Mouse (Mus musculus) spleen, postnatal 14 days (tissue): ENCODE data around the gene Alox15.
"Not testable (repeated sequence)": the region's sequence is repeated elsewhere in the genome, so short reads cannot be mapped to it uniquely, and the experiment has no call there.

Experiments used
- DNase-seq, 2 experiments: peaks; one replicate each; pipeline ENCODE4 v3.0.0; 2021 to 2022; ENCODE audit warnings: low spot score in 2 of 2

Gene Alox15

GRCm38 (mm10) chr11:70351868-70352267 is at the start of gene Alox15:
Gene Alox15, minus strand, starts transcription at chr11:70352031.
- no peak for DNase-seq

DNA sequence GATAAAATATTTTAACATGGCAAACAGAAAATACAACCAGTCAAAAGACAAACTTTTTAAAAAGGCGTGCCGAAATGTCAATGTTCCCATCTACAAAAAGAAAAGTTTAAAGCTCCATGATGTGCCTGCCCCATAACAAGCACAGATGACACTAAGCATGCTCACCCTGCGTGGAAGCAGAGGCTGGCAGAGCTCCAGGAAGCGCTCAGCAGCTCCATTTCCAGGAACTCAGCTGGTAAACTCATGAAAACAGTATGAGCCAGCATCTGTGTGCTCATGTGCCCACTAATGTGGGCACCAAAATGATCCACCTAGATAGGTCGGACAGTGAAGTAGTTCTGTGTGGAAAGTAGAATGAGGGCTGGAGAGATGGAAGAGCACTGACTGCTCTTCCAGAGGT is 37.6 kb upstream of the Alox15 start:
- no peak for DNase-seq

- DNase-seq = no peak
These were observed 35.6 kb upstream of the Alox15 start for GRCm38 (mm10) chr11:70387436-70387835.

GRCm38 (mm10) chr11:70384136-70384535 is 32.3 kb upstream of the Alox15 start:
- no peak for DNase-seq

DNA sequence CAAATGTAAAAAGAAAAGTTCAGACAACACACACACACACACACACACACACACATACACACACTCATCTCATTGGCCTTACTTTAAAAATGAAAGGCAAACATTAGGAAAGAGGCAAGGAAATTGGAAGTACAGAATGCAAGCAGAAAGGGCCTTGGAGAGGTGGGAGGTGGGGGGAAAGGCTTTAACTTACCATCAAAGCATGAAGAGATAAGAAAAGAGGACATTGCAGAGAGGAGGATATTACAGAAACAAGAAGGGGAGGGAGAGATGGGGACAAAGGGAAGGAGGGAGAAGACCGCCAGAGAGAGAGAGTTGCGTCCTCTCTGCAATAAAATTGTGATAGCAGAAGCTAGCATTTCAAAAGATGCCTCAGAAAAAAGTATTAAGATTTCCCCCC is 29.5 kb upstream of the Alox15 start:
- no peak for DNase-seq

GRCm38 (mm10) chr11:70380478-70381005 is 28.7 kb upstream of the Alox15 start:
- DNase-seq = no peak

- DNase-seq = no peak
These were observed 24.2 kb upstream of the Alox15 start for GRCm38 (mm10) chr11:70376054-70376453.

DNA sequence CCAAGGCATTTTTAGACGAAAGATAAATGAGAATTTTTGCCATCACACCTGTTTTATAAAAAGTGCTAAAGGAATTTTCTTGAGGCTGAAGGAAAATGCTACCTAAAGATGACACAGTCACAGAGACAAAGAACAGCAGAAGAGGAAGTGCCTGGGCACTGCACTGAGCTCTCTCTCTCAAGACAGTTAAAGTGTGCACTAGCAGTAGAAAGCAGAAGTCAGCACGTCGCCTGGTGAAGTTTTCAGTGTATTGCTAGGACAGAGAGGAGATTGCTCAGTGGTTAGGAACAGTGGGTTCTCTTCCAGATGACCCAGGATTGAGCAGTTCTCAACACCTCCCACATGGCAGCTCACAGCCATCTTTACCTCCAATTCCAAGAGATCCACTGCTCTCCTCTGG is 22.5 kb upstream of the Alox15 start:
- no peak for DNase-seq

- DNase-seq = no peak
These were observed 21.2 kb upstream of the Alox15 start for GRCm38 (mm10) chr11:70372849-70373557.

DNA sequence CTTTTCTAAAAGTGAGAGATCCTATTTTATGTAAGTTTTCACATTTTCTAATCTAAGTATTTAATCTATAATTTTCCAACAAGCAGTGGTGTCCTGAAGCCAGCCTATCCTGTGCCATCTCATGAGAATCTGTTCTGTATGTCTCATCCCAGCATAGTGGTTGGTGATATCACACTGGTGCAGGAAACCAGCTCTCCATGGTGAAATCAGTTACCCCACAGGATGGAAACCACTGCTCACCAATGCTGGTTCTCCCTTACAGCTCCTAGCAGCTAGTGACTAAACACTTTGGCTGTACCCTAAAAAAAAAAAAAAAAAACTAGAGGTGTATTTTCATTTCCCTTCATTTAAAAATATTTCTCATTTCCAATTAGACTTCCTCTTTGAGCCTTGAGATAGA is 20.6 kb upstream of the Alox15 start:
- DNase-seq = no peak

DNA sequence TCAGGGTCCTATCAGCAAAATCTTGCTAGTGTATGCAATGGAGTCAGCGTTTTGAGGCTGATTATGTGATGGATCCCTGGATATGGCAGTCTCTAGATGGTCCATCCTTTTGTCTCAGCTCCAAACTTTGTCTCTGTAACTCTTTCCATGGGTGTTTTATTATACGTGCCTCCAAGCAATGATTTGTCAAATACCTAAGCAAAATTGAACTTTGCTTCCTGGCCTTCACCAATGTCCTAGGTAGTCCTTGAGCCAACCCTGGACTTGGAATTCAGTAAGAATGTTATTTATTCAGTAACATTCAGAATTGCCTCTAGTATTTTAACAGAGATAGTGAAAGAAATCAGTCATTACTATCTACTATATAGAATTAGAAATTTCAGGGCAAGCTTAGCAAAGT is 16.8 kb upstream of the Alox15 start:
- not testable (repeated sequence) for DNase-seq

DNA sequence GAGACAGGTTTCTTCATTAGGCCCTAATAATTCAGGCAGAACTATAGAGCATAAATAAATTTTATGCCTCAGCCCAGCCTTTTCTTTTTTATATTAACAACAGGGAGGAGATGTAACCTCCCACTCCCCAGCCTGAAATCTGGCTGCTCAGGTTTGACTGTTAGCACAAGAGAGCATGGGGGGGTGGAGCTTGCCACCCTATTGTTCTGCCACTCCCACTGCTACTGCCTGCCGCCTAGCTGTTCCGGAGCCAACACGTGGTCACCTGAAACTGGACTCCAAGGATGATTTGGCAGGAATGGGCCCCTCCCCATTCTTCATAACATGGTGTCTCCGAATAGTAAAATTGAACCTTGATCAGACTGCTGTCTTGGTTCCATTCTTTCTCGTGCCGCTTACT is 15.9 kb upstream of the Alox15 start:
- not testable (repeated sequence) for DNase-seq

GRCm38 (mm10) chr11:70348630-70349029 is 3.2 kb downstream of the Alox15 start:
- DNase-seq = no peak

DNA sequence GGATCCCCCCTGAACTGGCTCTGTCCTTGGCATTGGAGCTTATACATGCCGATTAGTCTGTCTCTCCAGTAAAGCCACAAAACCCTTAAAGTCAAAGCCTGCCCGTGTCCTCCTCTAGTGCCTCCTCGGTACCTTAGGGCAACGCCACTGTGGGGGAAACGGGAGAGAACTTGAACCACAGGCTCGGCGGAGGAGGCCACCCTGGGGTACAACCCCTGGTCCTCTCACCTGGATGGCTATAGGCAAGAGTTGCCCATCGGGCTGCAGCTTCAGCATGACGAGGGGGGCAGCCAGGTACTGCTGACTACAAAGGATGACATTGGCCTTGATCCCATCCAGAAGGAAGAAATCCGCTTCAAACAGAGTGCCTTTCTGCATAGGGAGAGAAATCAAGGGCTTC is 4.0 kb downstream of the Alox15 start:
- DNase-seq = no peak

DNA sequence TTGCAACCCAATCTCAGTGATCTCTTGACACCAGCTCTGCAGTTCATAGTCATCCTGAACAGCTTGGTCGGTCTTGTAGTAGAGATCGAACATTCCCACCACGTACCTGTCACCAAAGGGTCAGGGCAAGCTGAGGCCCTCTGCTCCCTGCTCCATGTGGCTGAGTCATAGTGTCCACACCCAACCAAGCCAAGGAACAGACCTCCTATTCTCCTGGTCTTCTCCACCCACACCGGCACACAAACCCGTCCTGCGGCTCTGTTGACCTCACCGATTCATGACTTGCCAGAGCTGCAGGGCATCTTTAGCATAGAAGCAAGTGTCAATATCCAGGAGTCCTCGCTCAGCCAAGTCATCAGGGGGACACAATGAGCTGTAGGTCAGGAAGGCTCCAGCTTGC is 6.3 kb downstream of the Alox15 start:
- DNase-seq = no peak

DNA sequence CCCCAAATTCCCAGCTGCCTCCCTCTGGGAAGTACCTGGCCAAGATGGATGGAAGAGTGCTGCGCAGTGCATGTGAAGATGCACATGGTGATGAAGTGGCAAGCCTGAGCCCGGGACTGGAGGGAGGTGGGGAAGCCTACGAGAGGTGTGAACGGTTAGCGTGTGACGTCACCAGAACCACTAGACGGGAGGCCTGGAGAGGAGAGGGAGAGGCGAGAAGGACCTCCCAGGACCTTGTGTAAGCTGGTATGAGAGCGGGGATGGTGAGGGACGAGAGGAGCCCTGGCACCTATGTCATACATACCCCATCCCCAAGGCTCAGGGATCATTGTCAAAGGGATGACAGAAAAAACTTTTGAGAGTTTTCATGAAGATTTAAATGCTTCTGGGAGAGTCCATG is 6.8 kb downstream of the Alox15 start:
- no peak for DNase-seq

- DNase-seq = no peak
These were observed 12.3 kb downstream of the Alox15 start for GRCm38 (mm10) chr11:70339481-70339880.

GRCm38 (mm10) chr11:70334477-70334876 is 17.4 kb downstream of the Alox15 start:
- peak; percentile 23 to 51 for DNase-seq

DNA sequence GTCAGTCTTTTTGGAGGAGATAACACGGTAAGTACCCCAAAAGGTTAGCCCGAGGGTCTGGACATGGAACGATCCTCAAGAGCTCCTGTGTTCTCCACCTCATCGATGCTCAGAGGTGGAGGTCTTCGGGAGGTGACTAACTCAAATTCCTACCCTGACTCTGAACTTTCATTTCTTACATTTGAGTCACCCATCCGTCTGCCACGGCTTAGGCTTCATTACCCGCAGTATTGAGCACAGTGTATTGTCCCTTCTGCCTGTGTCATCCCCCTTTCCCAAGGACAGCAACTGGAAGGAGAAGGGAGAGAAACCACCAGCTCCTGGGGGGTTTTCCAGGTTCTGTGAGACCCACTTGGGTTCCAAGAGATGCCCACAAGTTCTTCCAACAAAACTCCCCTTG is 27.1 kb downstream of the Alox15 start:
- DNase-seq = no peak

DNA sequence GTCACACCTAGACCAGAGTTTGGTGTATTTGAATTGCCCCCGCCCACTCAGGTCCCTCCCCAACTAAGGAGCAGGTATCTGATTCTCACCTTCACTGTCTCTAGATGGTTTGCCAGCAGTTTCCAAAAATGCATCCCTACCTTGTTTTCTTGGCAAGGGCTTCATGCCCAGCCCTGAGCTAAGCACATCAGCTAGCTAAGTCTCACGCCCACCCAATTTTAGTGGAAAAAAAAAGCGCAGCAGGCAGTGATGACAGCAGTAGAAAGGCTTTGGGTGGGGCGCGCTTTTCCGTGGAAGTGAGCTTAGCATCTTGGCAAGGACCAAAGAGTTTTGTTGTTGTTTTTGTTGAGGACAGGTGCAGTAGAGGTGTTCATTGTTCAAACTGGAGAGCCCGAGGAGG is 29.3 kb downstream of the Alox15 start, which contains the start of gene Alox12e:
Gene Alox12e, minus strand, starts transcription at position 101 of the 400 bp plus-strand sequence.
- no peak for DNase-seq

DNA sequence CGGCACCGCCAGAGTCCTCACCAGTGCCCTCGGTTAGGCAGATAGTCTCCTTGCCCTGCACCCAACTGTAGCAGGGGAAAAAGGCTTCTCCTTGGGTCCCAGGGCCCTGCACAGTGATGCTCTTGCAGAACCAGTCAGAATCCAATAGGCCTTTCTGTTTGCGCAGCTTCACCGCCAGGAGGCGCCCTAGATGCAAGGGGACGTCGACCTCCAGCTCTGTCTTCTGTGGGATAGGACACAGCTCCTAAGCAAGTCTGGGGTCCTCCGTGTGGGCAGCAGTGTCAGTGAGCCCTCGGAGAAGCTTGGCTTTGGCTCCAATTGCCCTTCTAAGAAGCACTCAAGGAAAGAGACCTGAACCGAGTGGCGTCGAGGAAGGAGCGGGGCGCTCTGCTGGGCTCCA is 30.2 kb downstream of the Alox15 start:
- peak in 1 of 2 experiments; percentile 47 for DNase-seq

- no peak for DNase-seq
These were observed 32.2 kb downstream of the Alox15 start for GRCm38 (mm10) chr11:70319614-70320013.

DNA sequence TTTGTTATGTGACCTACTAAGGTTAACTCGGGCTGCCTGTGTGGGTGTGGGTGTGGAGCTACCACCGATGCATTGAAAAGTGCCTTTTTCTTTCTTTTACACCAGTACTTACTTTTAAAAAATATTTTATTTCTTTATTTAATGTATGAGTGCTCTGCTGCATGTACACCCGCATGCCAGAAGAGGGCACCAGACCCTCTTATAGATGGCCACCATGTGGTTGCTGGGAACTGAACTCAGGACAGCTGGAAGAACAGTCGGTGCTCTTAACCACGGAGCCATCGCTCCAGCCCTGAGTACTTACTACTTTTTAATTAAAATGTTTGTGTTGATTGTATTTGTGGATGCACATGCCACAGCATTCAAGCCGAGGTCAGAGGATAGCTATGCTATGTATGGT is 38.0 kb downstream of the Alox15 start:
- DNase-seq = peak in 1 of 2 experiments; percentile 6

GRCm38 (mm10) chr11:70309341-70309740 is 42.5 kb downstream of the Alox15 start:
- DNase-seq = peak in 1 of 2 experiments; percentile 15
